Mouse (Mus musculus): ENCODE data around the gene 4931428L18Rik. TPM values are rescaled to one million over a fixed set of nuclear protein-coding genes. Genes with fewer than 3 reads are reported as not detected.

Gene 4931428L18Rik
- total RNA-seq, 2 experiments from 2014 or later = not detected

DNA sequence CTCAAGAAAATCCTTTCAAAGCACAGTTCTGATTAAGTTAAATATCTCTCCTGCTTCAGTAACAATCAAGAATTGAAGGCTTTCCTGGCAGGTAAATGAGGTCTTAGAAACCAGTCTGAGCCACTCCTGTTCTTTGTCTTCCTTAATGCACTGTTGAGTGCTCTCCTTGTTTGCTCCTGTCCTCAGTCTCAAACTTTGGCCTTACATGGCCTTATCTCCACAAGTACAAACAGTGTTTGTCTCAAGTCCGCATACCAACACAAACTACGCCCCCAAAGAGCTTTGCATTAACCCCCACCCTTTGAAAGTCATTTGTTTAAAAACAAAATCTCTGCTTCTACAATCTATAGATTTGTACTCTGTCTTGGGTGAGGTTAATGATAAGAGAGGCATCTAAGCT lies 66.3 kb downstream of the 4931428L18Rik start:
- intact Hi-C loops (cut with DNase I; ENCODE audit: low total_unique reads) = loop anchor here (10.0 kb wide), 1 partner anchor 231 kb away; no protein-coding TSS in a partner anchor
- no peak for DNase-seq

- peak; percentile 20 for DNase-seq
- intact Hi-C loops (cut with DNase I; ENCODE audit: low total_unique reads) = loop anchor here (5.0 to 10.0 kb wide), 2 partner anchors 229 to 377 kb away; no protein-coding TSS in a partner anchor
These were observed 68.6 kb downstream of the 4931428L18Rik start for GRCm38 (mm10) chr1:31153793-31154349.

DNA sequence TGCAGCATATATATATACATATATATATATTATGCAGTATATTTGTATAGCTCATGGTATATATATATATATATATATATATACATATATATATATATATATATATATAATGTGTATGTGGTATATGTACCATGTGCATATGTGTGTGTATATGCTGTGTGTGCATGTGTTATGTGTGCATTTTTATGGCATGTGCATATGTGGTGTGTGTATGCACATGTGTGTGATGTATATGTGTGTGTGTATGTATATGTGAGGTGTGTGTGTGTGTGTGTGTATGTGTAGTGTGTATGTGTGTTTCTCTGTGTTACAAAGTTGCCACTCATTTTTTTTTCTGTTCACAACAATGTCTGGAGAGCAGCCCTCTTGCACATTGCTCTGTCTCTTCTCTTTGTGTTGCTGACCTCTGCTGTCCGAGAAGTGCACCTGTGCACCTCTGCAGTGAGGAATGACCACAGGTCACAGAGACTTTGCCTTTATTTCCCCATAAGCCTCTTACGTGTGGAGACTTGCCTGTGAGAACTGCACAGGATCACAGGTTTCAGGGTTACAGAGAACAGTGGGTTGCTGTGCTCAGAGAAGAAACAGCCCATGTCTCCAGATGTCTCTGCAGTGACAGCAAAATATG lies 69.6 kb downstream of the 4931428L18Rik start:
- no peak for DNase-seq
- intact Hi-C loops (cut with DNase I; ENCODE audit: low total_unique reads) = loop anchor here (5.0 to 10.0 kb wide), 2 partner anchors 228 to 376 kb away; no protein-coding TSS in a partner anchor

DNA sequence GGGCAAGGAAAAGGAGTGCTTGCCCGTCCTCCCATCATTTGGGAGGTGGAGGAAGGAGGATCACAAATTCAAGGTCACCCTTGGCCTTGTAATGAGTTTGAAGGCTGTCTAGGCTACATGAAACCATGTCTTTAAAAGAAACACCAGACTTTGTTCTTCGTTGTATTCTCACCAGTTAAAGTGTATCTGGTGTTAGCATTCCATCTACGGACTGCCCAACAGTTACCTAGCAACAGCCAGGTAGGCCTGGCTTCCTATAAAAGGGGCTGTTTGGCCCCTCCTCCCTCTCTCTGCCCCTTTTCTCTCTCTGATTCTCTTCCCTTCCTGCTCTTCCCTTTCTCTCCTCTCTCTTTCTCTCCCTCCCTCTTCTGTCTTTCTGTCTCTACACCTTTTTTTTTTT lies 71.9 kb downstream of the 4931428L18Rik start:
- intact Hi-C loops (cut with DNase I; ENCODE audit: low total_unique reads) = loop anchor here (5.0 to 10.0 kb wide), 2 partner anchors 226 to 373 kb away; no protein-coding TSS in a partner anchor
- DNase-seq = no peak

GRCm38 (mm10) chr1:31149671-31150070 lies 72.8 kb downstream of the 4931428L18Rik start:
- DNase-seq = no peak
- intact Hi-C loops (cut with DNase I; ENCODE audit: low total_unique reads) = loop anchor here (5.0 to 10.0 kb wide), 2 partner anchors 225 to 372 kb away; no protein-coding TSS in a partner anchor

- DNase-seq = no peak
- intact Hi-C loops (cut with DNase I; ENCODE audit: low total_unique reads) = no loop called here
These were observed 78.9 kb downstream of the 4931428L18Rik start for GRCm38 (mm10) chr1:31143571-31143970.

DNA sequence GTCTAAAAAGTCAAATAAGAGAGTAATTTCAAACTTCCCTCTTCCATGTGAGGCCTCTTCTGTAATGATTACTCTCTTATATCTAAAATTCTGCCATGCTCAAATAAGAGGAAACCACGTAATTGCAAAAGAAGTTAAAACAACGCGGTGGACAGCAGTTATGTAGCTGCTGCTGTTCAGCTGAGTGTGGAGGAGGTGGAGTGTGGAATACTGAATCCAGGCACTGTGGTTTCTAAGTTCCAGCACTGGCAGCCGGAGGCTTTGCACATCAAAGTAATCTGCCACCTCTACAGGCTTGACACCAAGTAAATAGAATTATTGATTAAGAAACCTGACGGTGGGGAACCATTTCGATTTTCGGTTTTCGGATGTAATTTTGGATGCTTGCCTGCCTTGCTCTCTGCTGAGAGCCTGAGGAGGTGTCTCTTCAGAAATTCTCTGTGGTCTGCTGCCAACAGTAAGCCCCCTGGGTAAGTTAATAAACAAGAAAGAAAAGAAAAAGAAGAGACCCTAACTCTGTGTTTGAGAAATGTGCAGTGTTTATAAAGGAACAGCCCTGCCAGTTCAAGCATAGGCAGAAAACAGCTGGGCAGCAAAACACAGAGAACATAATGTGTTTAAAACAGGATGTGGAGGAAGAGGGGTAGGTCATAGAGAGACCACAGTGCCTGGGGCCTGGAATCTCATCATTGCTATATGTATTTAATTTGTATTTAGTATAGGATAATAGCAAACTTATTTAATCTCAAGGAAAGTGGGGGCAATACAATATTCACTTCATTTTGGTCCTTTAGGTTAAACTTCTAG lies 80.0 kb downstream of the 4931428L18Rik start:
- DNase-seq = no peak
- intact Hi-C loops (cut with DNase I; ENCODE audit: low total_unique reads) = no loop called here

DNA sequence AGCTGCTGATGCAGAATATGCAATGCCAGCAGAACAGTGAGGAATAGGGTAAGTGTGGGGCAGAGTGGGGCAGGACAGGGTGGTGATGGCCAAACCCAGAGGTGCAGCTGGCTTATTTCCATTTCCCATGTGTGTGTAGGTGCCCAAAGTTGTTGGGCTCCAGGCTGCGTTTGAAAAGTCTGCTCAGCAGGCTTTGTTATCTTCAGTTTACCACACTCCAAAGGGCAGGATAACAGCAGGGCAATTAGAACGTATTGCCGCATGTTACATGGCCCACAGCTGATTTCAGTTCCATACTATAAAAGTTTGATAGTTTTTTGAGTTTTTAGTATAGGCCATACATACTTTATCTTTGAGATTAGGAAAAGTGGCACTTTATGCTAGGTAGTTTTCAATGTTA lies 84.1 kb downstream of the 4931428L18Rik start:
- DNase-seq = no peak
- intact Hi-C loops (cut with DNase I; ENCODE audit: low total_unique reads) = no loop called here

DNA sequence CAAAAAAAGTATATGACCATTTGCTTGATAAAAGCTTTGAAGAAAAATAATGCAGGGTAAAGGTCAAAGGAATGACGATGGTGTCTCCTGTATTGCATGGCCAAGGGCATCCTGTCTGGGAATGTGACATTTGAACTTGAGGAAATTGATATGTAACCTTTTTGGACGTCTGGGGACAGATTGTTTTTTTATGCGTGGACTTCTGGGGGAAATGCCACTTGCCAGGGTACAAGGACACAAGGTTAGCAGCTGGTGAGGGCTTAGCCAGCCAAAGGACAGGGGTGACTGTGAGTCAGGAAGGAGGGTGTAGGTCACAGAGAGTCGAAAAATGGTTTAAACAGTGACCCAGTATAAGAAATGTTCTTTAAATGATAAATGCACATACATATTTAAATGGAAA lies 109.0 kb downstream of the 4931428L18Rik start:
- DNase-seq = no peak
- intact Hi-C loops (cut with DNase I; ENCODE audit: low total_unique reads) = no loop called here

DNA sequence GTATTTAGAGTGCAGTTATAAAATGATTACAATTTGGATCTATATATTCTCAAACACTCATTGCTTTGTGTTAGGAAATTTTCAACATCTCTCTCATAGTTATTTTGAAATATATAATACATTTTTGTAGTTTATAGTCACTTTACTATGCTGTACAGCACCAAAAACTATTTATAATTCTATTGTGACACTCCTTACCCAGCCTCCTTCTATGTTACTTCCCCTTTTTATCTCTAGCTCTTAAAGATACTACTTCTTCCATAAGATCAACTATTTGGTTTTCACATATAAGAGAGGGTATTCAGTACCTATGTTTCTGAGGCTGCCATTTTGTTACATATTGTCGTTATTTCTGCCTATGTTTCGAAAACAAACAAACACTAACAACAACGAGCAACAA lies 114.5 kb downstream of the 4931428L18Rik start:
- no peak for DNase-seq
- intact Hi-C loops (cut with DNase I; ENCODE audit: low total_unique reads) = no loop called here

GRCm38 (mm10) chr1:31102863-31103657 lies 119.4 kb downstream of the 4931428L18Rik start:
- intact Hi-C loops (cut with DNase I; ENCODE audit: low total_unique reads) = no loop called here
- DNase-seq = no peak

DNA sequence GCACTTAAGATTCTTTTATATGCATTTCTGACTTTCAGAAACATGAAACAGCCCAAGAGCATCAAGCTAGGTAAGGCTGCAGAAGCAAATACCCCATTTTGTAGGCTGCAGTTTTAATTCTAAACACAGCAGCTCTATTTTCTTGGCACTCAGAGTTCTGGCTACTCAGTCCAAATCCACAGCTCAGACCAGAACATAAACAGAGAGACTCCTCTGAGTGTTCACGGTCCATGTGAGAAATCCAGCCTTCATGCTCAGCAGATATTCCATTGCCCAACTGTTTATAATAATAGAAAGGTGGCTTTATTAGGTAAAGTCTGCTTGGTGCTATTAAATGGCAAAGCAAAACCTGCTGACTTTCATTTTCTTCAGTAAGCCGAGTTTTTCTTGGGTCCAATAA lies 120.2 kb downstream of the 4931428L18Rik start:
- intact Hi-C loops (cut with DNase I; ENCODE audit: low total_unique reads) = no loop called here
- no peak for DNase-seq

DNA sequence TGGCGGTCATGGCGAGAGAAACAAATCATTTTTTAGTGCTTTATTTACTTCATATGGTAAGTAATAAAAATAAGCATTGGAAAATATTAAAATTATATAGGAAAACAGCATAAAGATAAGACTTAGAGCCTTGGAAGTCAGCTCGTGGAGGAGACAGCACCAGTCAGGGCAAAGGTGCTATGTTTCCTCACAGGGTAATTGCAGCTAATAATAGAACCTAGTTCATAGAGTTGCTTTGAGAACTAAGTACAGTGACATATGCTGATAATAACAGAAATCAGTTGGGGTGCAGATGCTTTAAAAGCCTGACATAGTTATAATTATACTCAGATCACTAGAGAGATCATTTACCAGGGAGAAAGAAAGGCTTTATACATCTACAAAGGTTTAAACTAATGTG lies 125.3 kb downstream of the 4931428L18Rik start:
- DNase-seq = no peak
- intact Hi-C loops (cut with DNase I; ENCODE audit: low total_unique reads) = no loop called here

DNA sequence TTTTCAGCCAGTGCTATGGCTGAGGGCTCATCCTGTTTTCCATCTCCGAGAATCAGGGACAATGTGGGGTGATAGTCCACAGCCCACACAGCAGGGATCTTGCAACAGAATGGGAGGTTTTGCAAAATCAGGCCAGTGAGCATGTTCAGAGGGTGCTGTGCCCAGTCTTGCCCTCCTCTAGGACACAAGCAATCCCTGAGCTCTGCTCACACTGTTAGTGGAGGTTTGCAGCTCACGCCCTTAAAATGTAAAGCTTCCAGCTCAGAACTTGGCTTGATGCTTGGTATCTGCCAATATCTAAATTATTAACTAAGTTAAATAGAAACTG lies 126.1 kb downstream of the 4931428L18Rik start:
- no peak for DNase-seq
- intact Hi-C loops (cut with DNase I; ENCODE audit: low total_unique reads) = no loop called here

DNA sequence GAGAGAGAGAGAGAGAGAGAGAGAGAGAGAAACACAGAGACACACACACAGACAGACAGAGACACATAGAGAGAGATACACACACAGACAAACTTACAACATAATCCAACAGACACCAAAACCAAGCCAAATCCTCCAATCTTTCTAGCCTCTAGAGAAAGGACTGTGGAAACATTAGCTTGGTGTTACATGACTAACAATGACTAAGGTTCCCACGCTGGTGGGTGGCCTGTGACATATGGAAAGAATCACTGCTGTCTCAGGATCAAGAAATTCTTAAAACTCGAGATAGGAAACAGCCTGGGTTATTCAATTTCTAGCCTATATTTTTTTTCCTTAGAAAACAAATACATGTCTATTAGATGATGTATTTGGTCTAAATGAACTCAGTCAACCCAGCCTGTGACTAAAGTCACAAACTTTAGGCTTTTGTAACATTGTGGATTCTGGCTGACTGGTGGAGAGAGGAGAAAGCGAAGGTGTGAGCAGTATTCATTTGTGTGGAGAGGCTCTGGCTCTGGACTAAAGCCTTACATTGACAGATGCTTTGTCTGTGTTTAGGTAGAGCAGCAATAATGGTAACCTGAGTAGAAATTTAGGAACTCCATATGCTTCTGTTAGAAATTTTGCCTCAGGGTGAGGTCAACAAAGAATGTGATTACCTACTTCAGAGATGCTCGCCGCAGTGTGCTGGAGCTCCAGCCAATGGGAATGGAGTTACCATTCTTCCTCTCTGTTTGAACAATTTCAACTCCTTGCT lies 126.6 kb downstream of the 4931428L18Rik start:
- no peak for DNase-seq
- intact Hi-C loops (cut with DNase I; ENCODE audit: low total_unique reads) = no loop called here

DNA sequence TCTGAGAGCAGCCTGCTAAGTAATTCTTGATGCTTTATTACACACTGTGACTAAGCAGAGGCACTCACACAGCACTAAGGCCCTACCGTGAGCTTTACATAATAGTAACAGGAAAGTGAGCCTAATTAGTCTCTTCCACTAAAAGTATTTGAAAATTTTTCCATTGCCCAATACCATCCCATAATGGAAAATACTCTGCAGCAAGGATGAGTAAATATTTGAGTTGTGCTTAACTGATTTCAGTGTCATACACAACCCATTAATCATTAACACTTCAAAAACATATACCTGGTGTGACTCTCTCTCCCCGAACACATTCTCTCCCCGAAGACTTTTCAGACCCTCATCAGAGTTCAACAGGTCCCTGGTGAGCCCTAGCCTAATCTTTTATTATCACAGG lies 127.7 kb downstream of the 4931428L18Rik start:
- no peak for DNase-seq
- intact Hi-C loops (cut with DNase I; ENCODE audit: low total_unique reads) = no loop called here

DNA sequence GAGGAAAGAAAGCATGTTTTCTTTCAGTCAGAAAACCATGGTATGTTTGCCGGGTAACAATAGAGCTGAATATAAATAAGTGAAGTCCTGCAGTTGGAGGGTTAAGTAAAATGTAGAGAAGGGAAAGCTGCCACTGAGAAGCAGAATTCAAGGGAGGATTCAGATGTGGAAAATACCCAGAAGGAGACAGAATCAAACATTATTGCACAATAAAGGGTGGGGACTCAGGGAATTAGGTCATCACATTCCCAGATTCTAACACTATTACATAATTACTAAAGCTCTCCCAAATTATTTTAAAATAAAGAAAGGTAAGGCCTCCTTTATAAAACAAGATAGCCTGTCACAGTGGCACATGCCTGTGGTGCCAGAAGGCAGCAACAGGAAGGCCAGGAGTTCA lies 128.5 kb downstream of the 4931428L18Rik start:
- no peak for DNase-seq
- intact Hi-C loops (cut with DNase I; ENCODE audit: low total_unique reads) = no loop called here

DNA sequence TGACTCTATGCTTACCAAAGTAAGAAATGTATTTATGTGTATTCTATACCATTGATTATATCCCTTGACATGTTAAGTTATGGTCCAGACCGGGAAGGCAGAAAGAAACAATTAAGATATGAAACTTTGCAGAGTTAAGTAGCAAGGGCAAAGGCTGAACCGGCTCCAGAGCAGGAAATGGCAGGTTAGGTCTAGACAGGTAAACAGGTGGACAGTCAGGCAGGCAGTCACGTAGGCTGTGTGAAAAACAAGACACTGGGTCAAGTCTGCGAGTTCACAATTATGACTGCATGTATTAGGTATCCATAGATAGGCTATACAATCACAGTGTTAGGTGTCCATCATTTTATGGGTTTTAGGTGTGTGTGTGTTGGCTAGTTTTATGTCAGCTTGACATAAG lies 133.8 kb downstream of the 4931428L18Rik start:
- intact Hi-C loops (cut with DNase I; ENCODE audit: low total_unique reads) = no loop called here
- no peak for DNase-seq

All from gastrocnemius, postnatal 14 days (tissue).